Mouse (Mus musculus) kidney, adult 2 months (tissue): Measurements from ENCODE around the gene Dpyd.

Experiments
- CTCF ChIP-seq: fragments of 200-500 bp; conservative IDR thresholded peaks from 2 replicates; pipeline ENCODE4 v1.5.1; 2011; ENCODE audit warnings: low read depth, mild to moderate bottlenecking, control low read depth, low read length, moderate library complexity, mixed read lengths; ENCODE audit not compliant: insufficient read depth, insufficient read length
- POLR2A ChIP-seq: fragments of 200-500 bp; IDR thresholded peaks from one replicate; pipeline ENCODE4 v1.6.1; 2011; ENCODE audit warnings: low read depth, low read length, control low read depth

DNA sequence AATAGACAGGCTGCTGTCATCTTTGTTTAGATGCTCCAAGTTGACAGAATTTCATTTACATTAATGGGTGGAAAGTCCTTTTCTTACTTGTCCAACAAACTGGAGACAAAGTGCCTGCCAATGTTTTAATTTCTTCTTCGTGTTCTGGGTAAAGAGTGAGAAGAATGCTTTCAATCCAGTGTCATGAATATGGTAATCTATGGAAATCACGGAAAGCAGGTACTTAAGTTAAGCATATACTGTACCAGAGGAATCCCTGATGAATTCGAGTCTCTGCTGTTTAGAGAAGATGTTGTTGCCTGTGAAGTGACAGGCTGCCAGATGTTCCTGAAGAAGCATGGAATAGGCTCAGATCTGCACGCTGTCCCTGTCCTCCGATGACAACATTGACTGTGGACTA lies 835.3 kb downstream of the Dpyd start:
- TF ChIP-seq POLR2A = no peak
- TF ChIP-seq CTCF = no peak
